Mouse (Mus musculus) kidney, postnatal 14 days (tissue): ENCODE results near the gene Srf.

Experiments
- DNase-seq: peaks from one replicate; pipeline ENCODE4 v3.0.0; 2022; ENCODE audit warnings: mixed read lengths

Srf gene

DNA sequence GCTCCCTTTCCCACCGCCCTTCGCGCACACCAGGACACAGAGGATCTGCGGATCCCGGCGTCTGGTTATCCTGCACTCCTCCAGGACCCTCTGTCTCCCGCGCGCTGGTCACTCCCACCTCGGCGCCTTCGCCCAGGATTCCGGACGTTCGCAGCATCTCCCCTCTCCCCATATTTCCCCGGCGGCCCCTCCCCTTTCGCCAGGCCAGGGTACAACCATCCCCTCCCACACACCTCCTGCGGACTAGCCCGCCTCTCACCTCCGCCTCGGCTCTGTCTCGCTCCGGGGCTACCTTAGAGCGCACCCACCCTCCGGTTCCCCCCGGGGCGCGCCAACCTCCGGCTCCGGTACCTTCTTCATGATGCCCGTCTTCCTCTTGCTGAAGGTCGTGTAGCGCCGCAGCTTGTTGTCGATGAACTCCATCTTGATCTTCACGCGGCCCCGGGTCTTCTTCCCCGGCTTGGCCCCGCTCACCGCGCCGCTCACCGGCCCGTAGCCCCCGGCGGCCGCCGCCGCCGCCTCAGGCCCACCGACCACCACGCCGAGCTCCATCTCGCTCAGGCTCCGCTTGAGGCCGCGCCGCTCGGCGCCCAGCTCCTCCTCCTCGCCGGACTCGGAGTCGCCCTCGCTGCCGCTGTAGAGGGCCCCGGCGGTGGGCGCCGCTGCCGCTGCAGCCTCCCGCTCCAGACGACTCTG is 850 bp downstream of the Srf start:
- no peak for DNase-seq

DNA sequence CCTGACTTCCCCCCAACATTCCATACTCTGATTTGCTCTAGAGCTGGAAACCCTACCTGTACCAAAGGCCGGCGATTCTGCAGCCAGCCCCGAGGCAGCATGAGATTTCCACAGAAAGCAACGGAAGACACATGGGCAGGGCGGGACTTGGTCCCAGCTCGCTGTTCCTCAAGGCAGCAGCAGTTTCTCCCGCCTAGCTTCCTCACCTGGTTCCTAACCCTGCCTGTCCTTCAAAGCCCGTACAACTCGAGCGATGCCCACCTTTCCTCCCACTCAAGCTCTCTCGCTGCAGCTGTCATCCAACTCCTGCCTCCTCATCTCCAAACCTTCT is 1.4 kb downstream of the Srf start:
- DNase-seq: peak; percentile 45

DNA sequence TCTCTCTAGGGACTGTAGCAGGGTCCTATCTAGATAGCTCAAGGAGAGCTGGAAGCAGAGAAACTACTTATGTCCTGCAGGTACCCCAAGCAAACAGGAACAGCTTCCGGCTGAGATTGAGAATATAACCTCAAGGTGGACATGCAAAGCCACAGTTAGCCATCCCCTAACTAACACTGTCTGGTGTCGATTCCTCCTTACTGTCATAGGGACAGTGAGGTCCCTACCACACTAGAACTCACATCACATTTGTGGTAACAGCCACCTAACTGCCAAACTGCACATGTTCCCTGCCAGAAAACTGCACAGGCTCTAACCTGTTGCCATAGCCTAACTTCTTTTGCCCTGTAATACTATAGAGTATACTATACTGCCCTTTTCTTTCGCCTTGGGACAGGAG is 2.0 kb downstream of the Srf start:
- DNase-seq: no peak

DNA sequence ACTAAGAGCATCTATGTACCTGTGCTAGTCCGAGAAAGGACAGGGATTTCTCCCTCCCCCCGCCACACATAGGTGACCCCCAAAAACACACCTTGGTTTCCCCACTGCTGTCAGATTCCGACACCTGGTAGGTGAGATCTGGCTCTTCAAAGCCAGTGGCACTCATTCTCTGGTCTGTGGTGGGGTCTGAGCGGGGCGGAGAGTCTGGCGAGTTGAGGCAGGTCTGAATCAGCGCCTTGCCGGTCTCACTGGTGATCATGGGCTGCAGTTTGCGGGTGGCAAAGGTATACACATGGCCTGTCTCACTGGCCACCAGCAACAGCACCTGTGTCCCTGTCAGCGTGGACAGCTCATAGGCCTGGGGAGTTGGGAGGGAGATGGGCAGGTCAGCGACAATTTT is 2.5 kb downstream of the Srf start:
- DNase-seq: no peak

DNA sequence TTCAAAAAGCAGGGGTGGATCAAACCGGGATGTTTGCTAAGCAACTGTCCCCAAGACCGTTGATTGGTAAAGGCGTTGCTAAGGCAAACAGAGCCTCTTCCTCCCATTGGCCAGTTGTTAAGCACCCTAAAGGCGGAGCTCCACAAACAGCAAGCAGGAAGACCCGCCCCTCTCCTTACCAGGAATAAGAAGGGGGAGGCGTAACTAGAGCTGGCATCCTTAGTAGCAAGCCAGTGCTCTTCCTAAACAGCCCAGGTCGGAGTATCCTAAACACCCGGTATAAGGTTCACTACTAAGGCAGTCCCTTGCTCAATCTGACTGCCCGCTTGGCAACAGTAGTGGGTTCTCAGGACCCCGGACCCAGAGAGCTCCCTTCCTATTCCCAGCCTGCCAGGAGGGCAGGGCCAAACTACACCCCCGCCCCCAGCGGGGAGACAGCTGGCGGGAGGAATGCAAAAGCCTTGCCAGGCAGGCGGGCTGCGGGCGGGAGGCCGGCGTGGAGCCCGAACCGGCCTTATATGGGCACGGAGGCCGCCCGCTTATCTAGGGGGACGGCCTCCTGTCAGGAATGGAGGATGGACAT is 3.0 kb downstream of the Srf start:
- DNase-seq: peak; percentile 95

DNA sequence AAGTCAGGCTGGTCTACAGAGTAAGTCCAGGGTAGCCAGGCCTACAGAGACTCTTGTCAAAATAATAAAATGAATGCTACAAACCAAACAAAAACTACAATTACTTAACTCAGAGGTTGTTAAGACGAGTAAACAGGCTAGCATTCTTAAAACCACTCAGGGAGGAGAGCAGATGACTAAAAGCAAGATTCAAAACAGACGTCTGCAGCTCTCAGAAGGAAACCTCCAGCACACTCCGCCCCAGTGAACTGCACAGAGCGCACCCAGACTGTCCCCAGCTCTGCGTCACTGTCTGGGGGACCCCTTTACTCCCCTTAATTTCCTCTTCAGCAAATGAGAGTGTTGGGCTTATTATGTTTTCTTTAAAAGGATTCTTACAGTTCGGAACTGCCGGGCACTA is 3.8 kb downstream of the Srf start:
- no peak for DNase-seq

DNA sequence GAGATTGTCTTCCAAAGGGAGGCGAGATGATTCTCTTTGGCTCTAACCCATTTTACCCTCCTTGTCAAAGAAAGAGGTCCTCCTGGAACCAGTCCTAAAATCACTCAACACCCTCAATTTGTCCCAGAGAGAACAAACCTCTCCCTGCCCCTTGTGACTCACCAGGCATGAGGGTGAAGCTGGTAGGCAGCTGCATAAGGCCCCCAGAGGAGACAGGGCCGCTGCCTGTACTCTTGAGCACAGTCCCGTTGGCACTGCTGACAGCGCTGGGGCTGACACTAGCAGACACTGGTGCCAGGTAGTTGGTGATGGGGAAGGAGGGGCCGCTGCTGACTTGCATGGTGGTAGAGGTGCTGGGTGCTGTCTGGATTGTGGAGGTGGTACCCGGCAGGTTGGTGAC is 4.6 kb downstream of the Srf start:
- no peak for DNase-seq

DNA sequence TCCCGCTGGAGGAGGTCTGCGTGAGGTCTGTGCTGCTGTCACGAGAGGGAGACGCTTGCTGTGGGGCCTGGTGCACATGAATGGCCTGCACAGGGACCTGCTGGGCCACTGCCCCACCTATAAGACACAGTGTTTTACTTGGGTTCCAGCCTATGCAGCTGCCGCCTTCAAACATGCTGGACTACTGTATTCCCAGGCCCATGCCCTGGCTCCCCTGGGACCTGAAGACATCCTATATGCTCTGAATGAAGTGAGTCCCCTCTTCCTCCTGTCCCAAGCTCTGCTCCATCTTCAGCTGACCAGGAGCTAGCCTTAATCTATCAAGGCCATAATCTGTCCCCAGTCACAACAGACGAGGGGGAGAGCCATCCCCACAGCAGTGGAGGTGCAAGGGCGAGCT is 5.1 kb downstream of the Srf start:
- DNase-seq: no peak

DNA sequence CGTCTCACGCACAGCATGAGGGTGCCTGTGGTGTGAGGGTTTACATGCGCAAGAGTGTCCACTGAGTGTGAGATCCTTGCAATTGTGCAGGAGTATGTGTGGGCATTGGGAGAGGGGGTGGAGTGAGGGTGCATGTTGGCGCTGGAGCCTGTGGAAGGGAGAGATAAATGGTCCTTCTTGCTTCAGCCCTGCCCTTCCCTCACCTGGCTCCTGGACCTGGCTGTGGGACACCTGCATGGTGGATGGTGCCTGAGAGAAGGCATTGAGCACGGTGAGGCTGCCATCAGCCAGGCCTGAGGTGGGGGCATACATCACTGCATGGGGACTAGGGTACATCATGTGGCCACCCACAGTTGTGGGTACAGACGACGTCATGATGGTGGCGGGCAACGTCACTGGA is 6.3 kb downstream of the Srf start:
- DNase-seq: no peak

DNA sequence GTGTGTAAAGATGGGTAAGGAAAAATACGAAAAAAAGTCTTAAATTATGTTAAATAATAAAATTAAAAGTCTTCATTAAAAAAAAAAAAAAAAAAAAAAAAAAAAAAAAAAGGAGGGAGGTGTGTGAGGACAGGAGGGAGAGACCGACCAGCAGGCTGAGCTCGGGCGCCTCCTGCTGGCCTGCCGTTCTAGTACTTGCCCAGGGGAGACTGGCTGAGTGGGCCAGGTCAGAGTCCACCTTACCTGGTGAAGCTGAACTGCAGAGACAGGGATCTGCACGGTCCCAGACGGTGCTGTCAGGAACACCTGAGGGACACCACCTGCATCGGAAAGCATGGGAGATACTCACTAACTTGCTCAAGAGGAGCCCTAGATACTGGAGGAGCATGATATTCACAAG is 6.8 kb downstream of the Srf start:
- peak; percentile 87 for DNase-seq

DNA sequence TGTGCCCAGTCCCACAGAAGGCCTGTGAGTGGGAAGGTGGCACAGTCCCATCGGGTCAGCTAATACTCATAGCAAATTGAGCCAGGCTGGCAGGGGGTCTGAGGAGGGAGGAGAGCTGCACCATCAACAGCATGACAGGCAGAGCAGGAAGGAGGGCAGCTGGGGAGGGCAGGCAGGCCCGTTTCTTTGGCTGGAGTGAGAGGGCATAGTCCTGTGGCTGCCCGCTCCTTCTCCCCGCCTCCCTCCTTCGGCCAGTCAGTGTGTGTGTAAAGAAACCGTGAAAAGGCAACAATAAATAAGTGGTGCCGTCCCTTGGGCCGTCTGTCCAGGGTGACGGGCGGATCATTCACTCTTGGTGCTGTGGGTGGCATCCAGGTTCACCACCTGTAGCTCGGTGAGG is 7.2 kb downstream of the Srf start:
- DNase-seq: peak; percentile 57

DNA sequence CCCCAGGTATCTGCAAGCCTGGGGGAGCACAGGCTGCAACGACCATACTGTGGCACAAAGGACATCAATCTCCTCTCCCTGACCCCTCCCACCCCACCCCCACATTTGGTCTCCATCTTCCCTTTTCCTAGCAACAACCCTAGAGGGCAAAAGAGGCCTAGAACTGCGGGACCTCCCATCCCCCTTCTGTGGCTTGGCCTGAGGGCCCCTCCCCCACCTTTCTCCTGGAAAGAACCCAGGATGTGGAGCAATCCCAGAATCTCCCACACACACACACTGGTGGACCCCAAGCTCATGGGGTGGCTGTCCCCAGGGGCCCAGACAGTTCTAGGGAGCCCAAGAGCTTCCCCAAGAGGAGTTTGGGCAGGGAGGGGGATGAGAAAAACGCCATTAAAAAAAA is 8.1 kb downstream of the Srf start:
- DNase-seq: no peak

DNA sequence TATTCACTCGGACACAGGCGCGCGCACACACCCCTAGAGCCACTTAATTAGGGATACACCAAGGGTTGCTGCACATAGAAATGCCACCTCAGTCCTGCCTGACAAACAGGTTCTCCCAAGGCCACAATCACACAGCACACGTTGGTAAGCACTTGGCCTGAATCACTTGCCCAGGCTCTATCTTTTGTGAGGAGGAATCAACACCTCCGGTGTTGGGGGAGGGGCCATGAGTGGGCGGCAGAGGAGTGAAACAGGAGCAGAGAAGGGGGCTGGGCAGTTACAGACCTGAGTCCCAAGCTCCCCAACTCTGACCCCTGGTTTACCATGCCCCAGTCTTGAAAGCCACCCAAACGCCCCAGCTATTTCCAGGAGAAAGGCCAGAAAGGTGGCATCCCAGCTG is 9.0 kb downstream of the Srf start:
- DNase-seq: no peak

DNA sequence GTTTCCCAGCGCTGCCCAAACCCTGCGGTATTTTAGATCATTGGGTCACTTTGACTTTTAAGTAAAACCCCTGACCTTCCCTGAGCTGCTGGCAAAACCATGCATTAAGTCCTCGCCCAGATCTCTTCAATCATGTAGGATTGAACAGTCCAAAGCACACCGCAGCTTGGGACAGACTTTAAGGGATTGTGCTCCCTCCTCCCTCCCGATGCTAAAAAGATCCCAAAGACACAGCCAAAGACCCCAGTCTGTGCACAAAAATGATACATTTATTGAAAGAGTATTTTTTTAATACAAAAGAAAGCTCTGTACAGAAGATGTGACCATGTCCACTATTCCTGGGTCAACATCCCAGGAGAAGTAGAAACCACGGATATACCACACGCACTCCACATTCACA is 9.4 kb downstream of the Srf start:
- no peak for DNase-seq

DNA sequence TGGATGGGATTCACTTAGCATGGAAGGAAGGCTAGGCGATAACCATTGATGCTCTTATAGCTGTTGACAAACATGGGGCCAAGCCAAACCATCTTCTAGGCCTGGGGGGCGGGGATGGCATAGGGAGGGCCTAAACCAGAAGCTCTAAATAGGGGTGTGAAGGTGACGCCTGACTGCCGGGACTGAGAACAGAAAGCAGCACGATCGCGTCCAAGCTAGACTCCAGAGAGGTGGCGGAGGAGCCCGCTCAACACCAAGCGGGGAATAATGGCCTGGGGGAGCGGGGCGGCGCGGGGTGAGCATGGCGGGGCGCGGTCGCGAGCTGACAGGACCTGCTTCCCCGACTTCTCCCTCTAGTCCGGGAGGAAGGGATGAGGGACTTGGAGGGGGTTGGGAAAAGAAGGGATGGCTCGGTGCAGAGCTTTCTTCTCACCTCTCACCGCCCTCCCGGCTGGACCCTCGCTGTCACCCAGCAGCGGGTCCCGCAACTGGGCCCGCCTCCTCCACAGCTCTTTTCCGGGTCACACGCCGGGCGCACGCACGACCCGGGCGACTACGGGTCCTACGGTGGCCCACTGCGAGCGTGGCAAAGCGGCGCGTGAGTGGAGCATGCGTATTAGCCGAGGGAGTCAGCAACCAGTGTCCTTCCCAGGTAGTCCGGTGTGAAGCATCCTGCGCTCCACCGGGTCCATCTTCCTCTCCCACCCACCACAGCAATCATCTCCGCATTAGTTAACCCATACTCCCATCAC is 10.0 kb downstream of the Srf start, which contains the start of gene Cul9:
Gene Cul9 (minus strand): TSS at position 576 of the 752 bp plus-strand sequence.
- DNase-seq: peak; percentile 87

DNA sequence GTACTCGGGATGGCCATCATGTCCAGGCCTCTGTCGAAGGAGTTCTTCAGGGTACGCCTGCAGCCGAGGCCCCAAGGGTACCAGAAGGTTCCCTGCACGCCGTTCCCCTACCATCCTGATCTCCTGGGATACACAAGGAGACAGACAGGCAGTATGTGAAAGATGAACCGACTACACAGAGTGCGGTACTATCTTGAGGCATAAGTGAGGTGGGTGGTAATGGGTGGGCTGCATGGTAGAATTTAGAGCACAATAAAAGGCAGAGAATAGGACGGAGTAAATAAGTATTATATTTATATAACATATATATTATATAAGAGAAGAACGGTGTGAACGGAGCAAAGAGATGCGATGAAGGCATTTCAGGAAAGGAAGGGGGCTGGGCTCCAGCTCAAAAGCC is 12.3 kb downstream of the Srf start:
- DNase-seq: no peak

DNA sequence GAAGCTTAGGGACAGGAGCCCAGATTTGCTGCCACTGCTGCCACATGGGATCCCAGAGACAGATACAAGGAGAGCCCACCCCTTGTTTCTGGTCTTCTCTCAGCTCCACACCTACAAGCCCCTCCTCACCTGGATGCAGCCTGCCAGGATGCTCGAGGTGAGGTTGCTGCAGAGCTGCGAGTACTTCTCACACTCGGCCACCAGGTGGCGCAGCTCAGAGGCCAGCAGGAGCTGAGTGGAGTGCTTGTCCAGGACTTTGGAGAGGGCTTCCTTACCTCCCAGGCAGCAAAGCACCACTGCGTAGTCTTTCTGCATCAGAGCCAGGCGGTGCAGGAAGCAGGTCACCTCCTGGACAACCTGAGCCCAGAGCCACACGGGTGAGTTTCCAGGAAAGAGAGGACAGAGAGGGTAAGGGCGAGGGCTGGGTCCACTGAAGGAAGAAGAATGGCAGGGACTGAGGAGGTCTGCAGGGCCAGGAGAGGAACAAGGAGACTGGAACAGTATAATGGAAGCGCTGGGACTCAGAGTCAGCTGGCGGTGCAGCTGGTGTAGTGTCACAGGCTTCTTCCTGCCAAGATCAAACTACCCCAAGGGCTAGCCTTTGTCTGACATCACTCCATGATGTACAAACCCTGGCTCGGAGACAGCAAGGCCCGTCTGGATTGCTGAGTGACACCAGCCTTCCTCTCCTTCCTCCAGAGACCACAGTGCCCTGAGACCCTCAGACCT is 30.2 kb downstream of the Srf start:
- peak; percentile 78 for DNase-seq

DNA sequence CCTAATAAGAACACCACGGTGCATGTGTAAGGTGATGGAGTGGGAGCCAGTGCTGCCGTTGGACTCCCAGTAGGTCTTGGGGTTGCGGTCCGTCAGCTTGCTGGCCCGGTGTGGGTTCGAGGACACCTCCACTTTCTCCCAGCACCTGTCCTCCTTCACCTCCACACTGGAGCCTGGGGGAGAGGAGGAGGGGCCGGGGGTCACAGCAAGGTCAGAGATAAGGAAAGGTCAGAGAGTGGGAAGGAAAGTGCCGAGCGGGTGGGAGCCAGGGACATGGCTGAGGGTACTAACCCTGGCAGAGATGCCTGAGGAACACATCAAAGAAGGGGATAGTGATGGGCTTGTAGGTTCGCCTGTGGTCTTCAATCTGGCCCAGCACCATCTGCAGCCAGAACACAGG is 30.9 kb downstream of the Srf start:
- DNase-seq: no peak

DNA sequence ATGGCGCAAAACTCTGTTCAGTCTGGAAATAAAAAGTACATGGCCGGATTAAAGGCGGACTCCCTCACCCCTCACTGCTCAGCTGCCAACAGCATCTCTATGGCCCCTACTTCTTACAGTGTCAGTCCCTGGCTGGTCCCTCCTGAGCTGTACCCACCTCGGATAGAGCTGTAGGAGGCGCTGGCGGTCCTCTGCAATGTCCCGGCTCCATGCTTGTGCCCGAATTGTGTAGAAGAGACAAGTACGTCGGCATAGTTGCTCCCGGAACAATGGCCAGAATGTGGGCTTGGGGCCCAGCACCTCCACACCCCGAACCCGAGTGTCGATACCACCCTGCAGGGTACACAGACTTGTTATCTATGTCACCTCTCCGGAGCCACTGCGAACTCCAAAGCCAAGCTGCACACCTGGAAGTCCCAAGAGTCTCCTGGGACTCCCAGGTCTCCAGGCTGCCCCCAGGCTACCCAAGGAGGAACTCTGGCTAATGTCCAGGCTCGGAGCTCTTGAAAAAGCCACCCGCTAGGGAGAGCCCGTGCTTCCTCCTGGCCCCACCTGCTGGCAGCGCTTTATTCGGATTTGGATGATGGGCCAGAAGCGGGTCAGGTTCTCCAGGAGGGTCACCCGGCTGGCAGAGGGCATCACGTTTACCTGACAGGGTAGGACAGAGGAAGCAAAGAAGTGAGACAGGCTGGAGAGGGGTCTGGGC is 33.9 kb downstream of the Srf start:
- no peak for DNase-seq

DNA sequence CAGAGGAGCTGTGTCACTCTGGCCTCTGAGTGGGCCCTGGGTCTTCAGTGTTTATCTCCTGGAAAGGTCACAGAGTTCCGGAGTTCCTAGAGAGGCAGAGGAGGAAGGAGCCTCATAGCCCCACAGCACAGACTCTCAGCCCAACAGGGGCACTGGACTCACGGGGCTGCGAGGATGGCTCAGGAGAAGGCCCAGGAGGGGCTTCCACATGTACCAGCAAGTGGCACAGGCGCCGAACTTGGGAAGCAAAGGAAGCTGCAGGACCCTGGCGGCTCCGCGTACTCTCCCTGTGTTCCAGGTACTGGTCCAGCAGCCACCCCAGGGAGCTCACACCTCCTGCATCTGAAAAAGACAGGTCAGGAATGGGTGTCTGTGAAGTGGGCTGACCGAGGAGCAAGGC is 34.8 kb downstream of the Srf start:
- DNase-seq: no peak

DNA sequence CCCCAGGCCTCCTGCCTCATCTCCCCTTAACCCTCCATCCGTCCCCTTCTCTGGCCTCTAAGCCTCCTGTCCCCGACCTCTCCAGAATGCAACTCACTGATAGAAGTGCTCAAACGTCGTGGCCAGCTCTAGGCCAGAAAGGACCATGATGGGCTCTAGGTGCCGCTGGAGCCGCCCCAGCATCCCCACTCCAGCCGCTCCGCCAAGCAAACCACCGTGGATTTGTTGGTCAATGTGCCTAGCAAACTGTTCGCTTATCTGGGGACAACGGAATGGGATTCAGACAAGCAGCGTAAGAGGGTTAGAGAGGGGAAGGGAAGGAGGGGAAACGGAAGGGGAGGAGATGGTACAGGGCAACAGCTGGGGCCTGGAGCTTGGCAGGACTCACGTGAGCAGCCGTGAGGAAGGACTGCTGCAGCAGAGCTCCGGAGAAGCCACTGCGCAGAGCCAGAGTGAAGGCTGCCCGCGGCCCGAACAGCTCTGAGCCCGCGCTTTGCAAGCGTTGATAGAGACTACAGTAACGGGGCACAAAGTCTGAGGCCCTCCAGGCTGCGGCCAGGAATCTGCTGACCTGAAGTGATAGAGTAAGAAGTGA is 35.5 kb downstream of the Srf start:
- no peak for DNase-seq

DNA sequence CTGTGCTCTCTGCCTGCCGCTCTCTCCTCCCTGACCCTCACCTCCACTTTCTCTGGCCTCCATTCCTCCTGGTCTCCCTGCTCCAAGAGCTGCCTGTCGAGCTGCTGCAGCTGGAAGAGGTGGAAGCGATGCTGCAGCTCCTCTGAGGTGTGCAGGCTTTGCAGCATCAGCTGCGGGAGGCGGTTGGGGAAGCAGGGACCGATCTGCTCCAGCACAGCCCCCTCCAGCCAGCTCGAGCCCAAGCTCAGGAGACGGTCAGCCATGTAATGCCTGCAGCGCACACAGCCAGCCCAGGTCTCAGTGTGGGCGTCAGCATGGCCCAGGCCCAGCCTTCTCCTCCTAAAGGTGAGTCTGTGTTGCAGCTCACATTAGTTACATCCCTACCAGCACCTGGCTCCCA is 36.0 kb downstream of the Srf start:
- no peak for DNase-seq

DNA sequence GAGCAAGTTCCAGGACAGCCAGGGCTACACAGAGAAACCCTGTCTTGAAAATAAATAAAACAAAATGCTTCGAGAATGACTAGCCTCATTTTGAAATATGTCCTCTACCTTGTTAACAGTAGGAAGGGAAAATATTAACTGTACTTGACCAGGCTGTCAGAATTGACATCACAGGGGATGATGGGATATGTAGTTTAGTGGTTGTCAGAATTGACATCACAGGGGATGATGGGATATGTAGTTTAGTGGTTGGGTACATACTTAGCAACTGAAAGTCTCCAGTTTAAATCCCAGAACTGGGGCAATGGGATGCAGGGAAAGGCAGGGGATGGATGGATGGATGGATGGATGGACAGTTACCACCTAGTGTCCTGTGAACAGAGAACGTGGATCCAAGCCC is 42.6 kb downstream of the Srf start:
- DNase-seq: no peak
